Mouse (Mus musculus): Measurements from ENCODE around the gene Ankrd34c.

DNA sequence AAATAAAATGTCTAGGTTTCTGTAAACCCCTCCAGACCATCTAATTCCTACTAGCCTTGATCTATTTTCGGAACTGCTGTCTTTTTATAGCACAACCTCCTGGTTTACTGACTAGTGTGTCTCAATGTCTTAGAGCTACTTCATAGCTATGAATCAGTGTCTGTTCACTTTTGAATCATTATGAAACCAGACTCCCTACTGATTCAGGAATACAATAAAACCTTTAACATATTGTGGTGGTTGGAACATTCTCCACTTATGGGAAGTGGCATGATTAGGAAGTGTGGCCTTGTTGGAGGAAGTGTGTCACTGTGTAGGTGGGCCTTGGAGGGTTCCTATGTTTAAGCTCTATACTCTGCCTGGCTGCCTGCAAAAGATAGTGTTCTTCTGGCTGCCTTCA is 43.1 kb downstream of the Ankrd34c start:
- no peak for TF ChIP-seq POLR2A (IDR thresholded peaks at IDR 0.05; ENCODE audit: extremely low read depth, insufficient read depth, low read length)
- no peak for TF ChIP-seq CTCF (IDR thresholded peaks at IDR 0.05; ENCODE audit: low read depth, low read length)

Data from liver, adult 2 months (tissue).